Mouse (Mus musculus) C2C12 (cell line): ENCODE data around the gene Crb3.

Experiments
- CTCF ChIP-seq: IDR thresholded peaks from one replicate; pipeline ENCODE4 v1.5.1; 2011; ENCODE audit not compliant: control insufficient read depth, insufficient read depth, insufficient read length
- MAX ChIP-seq: IDR thresholded peaks from one replicate; pipeline ENCODE4 v1.6.1; 2011; ENCODE audit warnings: mild to moderate bottlenecking, control low read depth
- MYOG ChIP-seq: IDR thresholded peaks from one replicate; pipeline ENCODE4 v1.6.1; 2011; ENCODE audit not compliant: control insufficient read depth, insufficient read length; ENCODE audit errors: extremely low read depth
- USF1 ChIP-seq: IDR thresholded peaks from one replicate; pipeline ENCODE4 v1.6.1; 2011; ENCODE audit warnings: low read depth, mild to moderate bottlenecking, control low read depth, moderate library complexity

- TF ChIP-seq CTCF (no peak), MAX (peak; percentile 31), MYOG (no peak), USF1 (peak; percentile 99)
Measured at GRCm38 (mm10) chr17:57031661-57032420, 27.1 kb upstream of the Crb3 start.
